Mouse (Mus musculus) hindbrain, embryonic 16.5 days (tissue): ENCODE results near the gene Mllt10. TPM values are rescaled to one million over a fixed set of nuclear protein-coding genes. Genes with fewer than 3 reads are reported as not detected.

Source experiments
- ATAC-seq: fragments of 200-750 bp; cut with Nextera tagmentation; 2 replicates; pipeline ENCODE4 v1.8.0; 2017; ENCODE audit warnings: moderate TSS enrichment, moderate library complexity
- H3K27ac ChIP-seq: fragments of 300-500 bp; sonication (generic); 2 replicates; pipeline ENCODE4 v1.5.1; 2014; ENCODE audit warnings: low read depth, mild to moderate bottlenecking, control low read depth, low read length, moderate library complexity
- H3K27me3 ChIP-seq: fragments of 300-500 bp; sonication (generic); replicated peaks from 2 replicates; pipeline ENCODE4 v1.6.1; 2014; ENCODE audit warnings: low read length; ENCODE audit not compliant: control insufficient read depth, insufficient read depth
- H3K36me3 ChIP-seq: fragments of 300-500 bp; sonication (generic); 2 replicates; pipeline ENCODE4 v1.6.1; 2014; ENCODE audit warnings: mild to moderate bottlenecking, low read length, moderate library complexity, mixed read lengths; ENCODE audit not compliant: control insufficient read depth, insufficient read depth
- H3K4me1 ChIP-seq: fragments of 300-500 bp; sonication (generic); 2 replicates; pipeline ENCODE4 v1.6.1; 2014; ENCODE audit warnings: low read depth, low read length; ENCODE audit not compliant: control insufficient read depth, insufficient read depth
- H3K4me2 ChIP-seq: fragments of 300-500 bp; sonication (generic); 2 replicates; pipeline ENCODE4 v1.6.1; 2014; ENCODE audit warnings: mild to moderate bottlenecking, low read length, control low read depth, moderate library complexity
- H3K4me3 ChIP-seq: fragments of 300-500 bp; sonication (generic); 2 replicates; pipeline ENCODE4 v1.5.1; 2014; ENCODE audit warnings: mild to moderate bottlenecking, low read length, control low read depth, moderate library complexity
- H3K9ac ChIP-seq: fragments of 300-500 bp; sonication (generic); 2 replicates; pipeline ENCODE4 v1.6.1; 2014; ENCODE audit warnings: low read depth, mild to moderate bottlenecking, control low read depth, low read length, moderate library complexity
- H3K9me3 ChIP-seq: fragments of 300-500 bp; sonication (generic); 2 replicates; pipeline ENCODE4 v1.6.1; 2014; ENCODE audit warnings: mild to moderate bottlenecking, low read length, moderate library complexity; ENCODE audit not compliant: control insufficient read depth
- WGBS: fragments of 180-500 bp; shearing (Covaris S2); extraction: QIAGEN DNeasy Blood & Tissue Kit; methylation state at CpG from one replicate; pipeline ENCODE4 v1.1.7; 2014; 5-methylcytosine and 5-hydroxymethylcytosine counted together
- polyA plus RNA-seq: library from polyadenylated mRNA; unstranded; fragments of >200 nt; fragmentation: Nextera tagmentation; extraction: Ambion mirVana; gene quantifications from 2 replicates; pipeline ENCODE4 v1.2.1, GENCODE M21; 2015

Mllt10 gene
- polyA plus RNA-seq, 1 experiment from 2014 or later = 42.9 TPM

DNA sequence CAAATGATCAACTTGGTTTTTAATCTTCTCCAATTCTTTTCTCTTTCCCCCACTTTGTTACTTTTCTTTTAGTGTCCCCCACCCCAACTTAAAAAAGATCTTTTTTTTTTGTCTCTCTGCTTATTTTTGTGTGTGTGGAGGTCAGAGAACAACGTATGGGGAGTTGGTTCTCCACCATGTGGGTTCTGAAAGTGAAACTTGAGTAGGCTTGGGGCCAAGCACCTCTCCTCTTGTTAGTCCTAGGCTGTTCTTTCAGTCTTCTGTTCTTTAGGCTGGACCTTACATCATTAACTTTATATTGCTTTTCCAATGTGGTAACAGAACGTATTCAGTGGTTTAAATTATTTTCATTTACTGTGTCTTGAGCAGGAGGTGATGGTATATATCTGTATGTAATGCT, 40.8 kb downstream of the Mllt10 start:
- H3K4me1 ChIP-seq = no peaks in the 10 kb centered on the region
- H3K9ac ChIP-seq = no peak overlapping the region
- no peak overlapping the region for H3K27ac ChIP-seq
- H3K4me3 ChIP-seq = no peak overlapping the region
- 73% methylated on average over 2 of the region's 2 CpGs for WGBS
- no peaks in the 10 kb centered on the region for H3K9me3 ChIP-seq
- no peak for ATAC-seq
- H3K27me3 ChIP-seq = no peaks in the 10 kb centered on the region
- peaks cover 9% of the 10 kb centered on the region for H3K36me3 ChIP-seq
- no peak overlapping the region for H3K4me2 ChIP-seq

DNA sequence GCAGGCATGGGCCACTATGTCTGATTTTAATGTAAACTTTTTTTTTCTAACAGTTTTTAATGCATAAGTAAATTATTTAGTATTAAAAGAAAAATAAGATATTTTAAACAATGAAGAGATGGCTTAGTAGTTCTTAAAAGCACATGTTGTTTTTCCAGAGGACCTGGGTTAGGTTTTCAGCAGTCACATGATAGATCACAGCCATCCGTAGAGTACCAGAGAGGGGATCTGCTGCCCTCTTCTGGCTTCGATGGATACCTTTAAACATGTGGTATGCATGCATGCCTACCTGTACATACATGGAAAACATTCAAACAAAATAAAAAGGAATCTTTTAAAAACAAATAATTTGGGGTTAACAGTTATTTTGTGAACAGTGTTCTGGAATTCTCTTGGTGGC, 45.9 kb downstream of the Mllt10 start:
- Histone ChIP-seq H3K27me3 (no peaks in the 10 kb centered on the region), H3K36me3 (peaks cover 5% of the 10 kb centered on the region; the same call in 1 of the 2 replicates), H3K9ac (no peak overlapping the region), H3K9me3 (no peaks in the 10 kb centered on the region), H3K4me3 (no peak overlapping the region), H3K4me2 (no peak overlapping the region), H3K27ac (no peak overlapping the region), H3K4me1 (no peaks in the 10 kb centered on the region)
- no peak for ATAC-seq
- 94% methylated on average over 2 of the region's 2 CpGs for WGBS

DNA sequence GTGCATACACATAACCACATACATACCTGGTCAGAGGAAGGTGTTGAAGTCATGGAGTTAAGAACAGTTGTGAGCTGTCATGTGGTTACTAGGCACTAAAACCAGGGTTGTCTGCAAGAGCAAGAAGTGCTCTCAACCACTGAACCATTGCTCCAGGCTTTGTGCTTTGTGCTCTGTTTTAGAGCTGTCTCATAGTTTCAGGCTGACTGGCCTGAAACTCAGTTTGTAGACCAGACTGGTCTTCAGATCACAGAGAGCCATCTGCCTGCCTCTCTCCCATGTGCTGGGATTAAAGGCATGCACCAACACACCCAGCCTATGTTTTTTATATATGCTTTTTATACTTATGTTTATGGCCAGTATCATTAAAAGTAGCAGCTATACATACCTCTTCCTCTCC, 52.5 kb downstream of the Mllt10 start:
- H3K4me2 ChIP-seq = no peak overlapping the region
- H3K27me3 ChIP-seq = no peaks in the 10 kb centered on the region
- no peaks in the 10 kb centered on the region for H3K36me3 ChIP-seq
- H3K4me3 ChIP-seq = no peak overlapping the region
- no peak overlapping the region for H3K9ac ChIP-seq
- H3K4me1 ChIP-seq = no peaks in the 10 kb centered on the region
- H3K9me3 ChIP-seq = no peaks in the 10 kb centered on the region
- H3K27ac ChIP-seq = no peak overlapping the region
- no peak for ATAC-seq

DNA sequence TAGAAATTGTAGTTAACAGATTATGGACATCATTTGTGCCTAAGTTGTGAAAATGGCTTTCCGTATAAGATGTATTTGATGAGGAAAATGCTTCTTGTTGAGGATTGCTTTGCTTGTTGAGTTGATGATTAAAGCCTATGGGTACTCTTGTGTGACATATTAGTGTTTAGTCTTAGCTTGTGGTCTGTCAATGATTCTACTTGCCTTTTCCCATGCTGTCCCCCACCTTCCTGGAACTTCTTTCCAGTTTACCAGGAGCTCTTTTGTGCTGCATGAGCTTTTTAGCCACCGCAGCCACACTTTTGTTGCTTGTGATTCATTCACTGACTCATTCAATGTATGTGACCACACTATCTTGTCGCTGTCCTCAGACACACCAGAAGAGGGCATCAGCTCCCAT, 53.2 kb downstream of the Mllt10 start:
- Histone ChIP-seq H3K9me3 (no peaks in the 10 kb centered on the region), H3K36me3 (no peaks in the 10 kb centered on the region), H3K27me3 (no peaks in the 10 kb centered on the region), H3K4me1 (no peaks in the 10 kb centered on the region), H3K27ac (no peak overlapping the region), H3K9ac (no peak overlapping the region), H3K4me2 (no peak overlapping the region), H3K4me3 (no peak overlapping the region)
- 96% methylated on average over 3 of the region's 3 CpGs for WGBS
- no peak for ATAC-seq

DNA sequence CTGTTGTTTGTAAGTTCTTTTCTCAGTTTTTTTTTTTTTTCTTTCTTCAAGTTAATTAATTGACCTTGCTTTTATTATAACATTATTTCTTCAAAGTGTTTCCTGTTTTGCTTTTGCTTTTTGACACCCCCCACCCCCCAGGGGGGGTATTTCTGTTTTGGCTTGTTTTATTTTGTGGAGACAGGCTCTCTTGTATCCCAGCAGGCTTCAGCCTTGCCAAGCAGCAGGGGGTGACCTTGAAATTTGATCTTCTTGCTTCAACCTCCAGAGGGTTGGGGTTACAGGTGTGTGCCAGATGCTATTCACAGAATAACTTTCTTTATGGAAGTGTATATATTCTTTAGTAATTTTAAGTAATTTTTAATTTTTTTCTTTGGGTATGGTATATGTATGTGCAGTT, 56.4 kb downstream of the Mllt10 start:
- no peak overlapping the region for H3K4me3 ChIP-seq
- H3K9ac ChIP-seq = no peak overlapping the region
- H3K4me2 ChIP-seq = no peak overlapping the region
- no peak overlapping the region for H3K27ac ChIP-seq
- no peaks in the 10 kb centered on the region for H3K4me1 ChIP-seq
- peaks cover 3% of the 10 kb centered on the region; the same call in 1 of the 2 replicates for H3K36me3 ChIP-seq
- H3K27me3 ChIP-seq = no peaks in the 10 kb centered on the region
- ATAC-seq = no peak
- H3K9me3 ChIP-seq = no peaks in the 10 kb centered on the region

DNA sequence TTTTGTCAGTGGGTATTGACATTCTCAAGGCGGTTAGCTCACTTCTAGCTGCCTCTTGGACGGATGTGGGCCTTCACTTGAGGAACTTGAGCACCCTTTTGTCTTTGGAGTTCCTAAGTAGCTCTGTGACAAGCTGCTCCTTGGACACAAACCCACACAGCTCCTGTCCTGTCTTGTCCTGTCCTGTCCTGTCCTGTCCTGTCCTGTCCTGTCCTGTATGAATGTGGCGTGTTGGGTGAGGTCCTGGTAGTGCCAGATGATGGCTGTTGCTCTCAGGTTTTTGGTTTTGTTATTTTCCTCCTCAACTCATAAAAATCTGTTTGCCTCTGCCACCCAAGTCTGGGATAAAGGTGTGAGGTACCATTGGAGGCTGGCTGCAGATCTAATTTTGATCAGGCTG, 61.4 kb downstream of the Mllt10 start:
- peaks cover 3% of the 10 kb centered on the region; the same call in 1 of the 2 replicates for H3K36me3 ChIP-seq
- H3K4me3 ChIP-seq = no peak overlapping the region
- no peak overlapping the region for H3K27ac ChIP-seq
- WGBS = 76% methylated on average over 3 of the region's 3 CpGs
- H3K4me1 ChIP-seq = no peaks in the 10 kb centered on the region
- no peak overlapping the region for H3K4me2 ChIP-seq
- no peaks in the 10 kb centered on the region for H3K27me3 ChIP-seq
- H3K9ac ChIP-seq = no peak overlapping the region
- no peaks in the 10 kb centered on the region for H3K9me3 ChIP-seq
- ATAC-seq = no peak

DNA sequence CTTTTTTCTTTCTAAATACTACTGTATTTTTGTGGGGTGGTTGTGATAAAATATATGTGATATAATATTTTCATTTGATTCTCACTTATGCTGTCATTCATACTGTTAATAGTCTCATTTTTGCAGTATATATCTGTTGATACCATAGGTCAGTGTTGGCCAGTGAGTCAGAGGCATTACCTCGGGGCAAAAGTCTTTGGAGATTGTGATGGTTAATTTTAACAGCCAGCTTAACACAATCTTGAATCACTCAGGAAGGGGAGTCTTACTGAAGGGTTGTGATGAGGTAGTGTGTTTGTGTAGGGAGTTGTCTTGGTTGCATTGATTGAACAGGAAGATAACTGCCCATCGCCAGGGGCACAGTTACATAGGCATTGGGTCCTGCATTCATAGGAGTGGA, 83.1 kb downstream of the Mllt10 start:
- Histone ChIP-seq H3K9me3 (no peaks in the 10 kb centered on the region), H3K27me3 (no peaks in the 10 kb centered on the region), H3K9ac (no peak overlapping the region), H3K36me3 (peaks cover 7% of the 10 kb centered on the region), H3K4me1 (no peaks in the 10 kb centered on the region), H3K27ac (no peak overlapping the region), H3K4me2 (no peak overlapping the region), H3K4me3 (no peak overlapping the region)
- 92% methylated on average over 2 of the region's 2 CpGs for WGBS
- ATAC-seq = no peak

DNA sequence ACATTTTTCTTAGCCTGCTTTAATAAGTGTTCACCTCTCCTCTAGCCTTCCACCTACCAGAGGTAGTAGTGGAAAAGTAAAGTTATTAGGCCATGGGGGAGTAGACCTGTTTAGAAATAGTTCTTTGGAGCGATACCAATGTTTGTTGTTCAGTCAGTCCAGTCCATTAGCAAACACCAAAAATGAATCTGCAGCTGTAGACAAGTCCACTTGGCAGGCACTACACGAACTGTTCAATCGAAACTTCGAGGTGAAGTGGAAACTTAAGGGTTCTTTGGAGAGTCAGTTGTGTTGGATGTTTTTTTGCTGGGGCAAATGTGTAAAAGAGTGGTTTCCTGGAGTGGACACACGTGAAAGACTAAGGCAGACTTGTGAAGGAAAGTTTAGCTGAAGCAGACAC, 84.6 kb downstream of the Mllt10 start:
- H3K27me3 ChIP-seq = no peaks in the 10 kb centered on the region
- H3K9ac ChIP-seq = no peak overlapping the region
- 97% methylated on average over 5 of the region's 5 CpGs for WGBS
- no peak overlapping the region for H3K27ac ChIP-seq
- no peak overlapping the region for H3K4me3 ChIP-seq
- H3K9me3 ChIP-seq = no peaks in the 10 kb centered on the region
- no peak for ATAC-seq
- H3K4me2 ChIP-seq = no peak overlapping the region
- H3K36me3 ChIP-seq = peaks cover 7% of the 10 kb centered on the region
- no peaks in the 10 kb centered on the region for H3K4me1 ChIP-seq

DNA sequence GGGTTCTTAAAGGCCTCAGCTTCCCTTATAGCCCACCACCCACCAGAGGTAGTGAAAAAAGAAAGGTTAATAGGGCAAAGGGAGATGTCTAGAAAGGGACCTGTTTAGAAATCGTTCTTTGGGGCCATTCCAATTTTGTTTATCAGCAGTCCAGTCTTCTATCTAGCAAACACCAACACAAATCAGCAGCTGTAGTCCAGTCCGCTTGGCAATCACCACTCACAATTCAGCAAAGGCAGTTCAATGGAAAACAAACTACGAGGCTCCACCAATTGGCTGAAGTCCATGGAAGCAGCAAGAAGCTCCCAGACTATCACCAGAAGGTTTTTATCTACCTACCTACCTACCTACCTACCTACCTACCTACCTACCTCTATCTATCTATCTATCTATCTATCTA, 101.1 kb downstream of the Mllt10 start:
- no peak overlapping the region for H3K9ac ChIP-seq
- H3K4me2 ChIP-seq = no peak overlapping the region
- ATAC-seq = no peak
- no peaks in the 10 kb centered on the region; the same call in 1 of the 2 replicates for H3K4me1 ChIP-seq
- no peaks in the 10 kb centered on the region for H3K27me3 ChIP-seq
- no peak overlapping the region for H3K4me3 ChIP-seq
- 91% methylated on average over 3 of the region's 3 CpGs for WGBS
- H3K9me3 ChIP-seq = no peaks in the 10 kb centered on the region
- no peak overlapping the region for H3K27ac ChIP-seq
- peaks cover 15% of the 10 kb centered on the region for H3K36me3 ChIP-seq

DNA sequence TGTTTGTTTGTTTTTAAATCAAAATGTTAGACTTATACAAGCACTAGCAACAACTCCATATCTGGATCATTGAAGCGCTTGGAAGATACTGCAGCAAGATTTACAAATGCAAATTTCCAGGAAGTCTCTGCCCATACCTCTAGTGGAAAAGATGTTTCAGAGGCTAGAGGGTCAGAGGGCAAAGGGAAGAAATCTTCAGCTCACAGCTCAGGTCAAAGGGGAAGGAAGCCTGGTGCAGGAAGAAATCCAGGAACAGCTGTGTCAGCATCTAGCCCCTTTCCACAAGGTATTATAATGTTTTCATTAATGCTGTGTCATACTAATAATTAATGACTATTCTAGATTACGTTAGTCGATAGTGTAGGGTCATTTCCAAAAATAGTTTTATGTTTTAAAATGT, 104.4 kb downstream of the Mllt10 start:
- Histone ChIP-seq H3K36me3 (peaks cover 16% of the 10 kb centered on the region), H3K4me2 (no peak overlapping the region), H3K9ac (no peak overlapping the region), H3K9me3 (no peaks in the 10 kb centered on the region), H3K4me1 (no peaks in the 10 kb centered on the region), H3K27me3 (no peaks in the 10 kb centered on the region), H3K27ac (no peak overlapping the region), H3K4me3 (no peak overlapping the region)
- no peak for ATAC-seq
- WGBS = 82% methylated on average over 3 of the region's 3 CpGs
